Mouse (Mus musculus): ENCODE data around the gene Taf1d.
A peak's percentile ranks its signal among the peaks of the same experiment; 100 is the strongest.
"Not testable (repeated sequence)": the region's sequence is repeated elsewhere in the genome, so short reads cannot be mapped to it uniquely, and the experiment has no call there.

Gene Taf1d

GRCm38 (mm10) chr9:15305503-15306397 is at the start of gene Taf1d:
TSS of gene Taf1d (plus strand) at chr9:15306214.
- peak; percentile 96 for DNase-seq

- no peak for DNase-seq
Measured at GRCm38 (mm10) chr9:15256214-15256613, 49.8 kb upstream of the Taf1d start.

DNA sequence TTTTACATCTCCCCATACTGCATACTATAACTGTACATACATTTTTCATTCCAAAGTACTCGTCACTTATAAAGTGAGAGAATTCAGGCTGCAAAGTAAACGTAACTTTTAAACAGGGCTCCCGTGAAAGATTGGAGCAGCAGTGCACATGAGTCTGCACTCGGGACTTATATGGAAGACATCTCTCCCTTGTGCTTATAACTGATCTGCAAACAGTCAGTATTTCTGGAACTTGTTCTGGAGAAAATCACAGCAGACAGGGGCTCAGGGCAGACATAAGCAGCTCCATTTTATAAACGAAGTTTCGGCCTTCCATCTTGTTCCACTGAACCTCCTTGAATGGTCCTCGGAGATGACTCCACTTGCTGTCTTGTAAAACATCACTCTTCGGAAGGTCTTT is 44.0 kb upstream of the Taf1d start:
- no peak for DNase-seq

DNA sequence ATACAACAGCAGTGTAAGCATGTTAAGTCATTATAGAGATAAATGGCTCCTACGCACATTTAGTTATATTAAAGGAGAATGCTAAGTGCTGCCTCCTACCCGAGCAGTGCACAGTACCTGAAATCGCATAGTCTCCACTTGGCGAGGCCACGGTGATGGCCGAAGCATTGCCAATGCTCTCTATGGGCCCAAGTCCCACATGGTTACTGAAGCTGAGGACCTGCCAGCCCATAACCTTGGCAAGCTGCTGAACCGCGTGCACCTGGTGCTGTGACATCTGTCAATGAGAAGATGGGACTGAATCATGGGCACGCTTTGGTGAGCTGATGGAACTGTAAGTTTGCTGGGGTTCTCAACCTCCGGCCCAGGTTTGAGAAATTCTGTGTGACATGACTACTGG is 42.5 kb upstream of the Taf1d start:
- peak; percentile 64 for DNase-seq

- no peak for DNase-seq
Measured at GRCm38 (mm10) chr9:15273981-15274380, 32.0 kb upstream of the Taf1d start.

DNA sequence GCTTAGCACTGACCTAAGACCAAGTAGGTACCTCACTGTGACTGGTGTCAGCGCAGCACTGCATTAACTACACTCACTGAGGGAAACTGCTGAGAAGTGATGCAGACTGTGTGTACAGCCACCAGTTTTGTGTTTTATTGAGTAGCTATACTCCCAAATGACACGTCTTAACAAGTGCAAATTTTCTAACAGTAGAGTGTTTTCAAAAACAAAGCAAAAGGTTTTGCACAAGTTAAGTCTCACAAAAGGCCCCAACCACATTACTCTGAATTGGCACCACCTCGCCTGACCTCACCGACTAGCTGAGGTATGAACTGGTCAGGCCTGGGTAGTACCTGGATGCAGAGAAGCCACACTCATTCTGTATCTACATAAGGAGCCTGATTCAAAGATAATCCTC is 29.2 kb upstream of the Taf1d start:
- DNase-seq = no peak

DNA sequence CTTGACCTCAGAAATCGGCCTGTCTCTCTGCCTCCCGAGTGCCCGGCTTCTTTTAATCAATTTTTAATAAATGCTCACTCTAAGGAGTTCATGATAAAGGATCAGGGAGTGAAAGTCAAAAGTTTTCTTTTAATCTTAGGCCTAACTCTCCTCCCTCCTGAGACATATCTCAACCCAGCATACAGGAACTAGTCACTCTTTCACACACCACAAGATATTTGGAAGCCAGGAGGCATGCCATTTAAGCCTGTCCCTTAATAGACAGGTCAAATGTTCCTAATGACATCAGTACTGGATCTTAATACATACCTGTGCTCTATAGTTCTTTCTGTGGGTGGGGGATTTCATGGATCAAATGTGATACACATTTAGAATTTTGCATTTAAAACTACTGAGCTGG is 27.7 kb upstream of the Taf1d start:
- no peak for DNase-seq

GRCm38 (mm10) chr9:15279139-15279648 is 26.8 kb upstream of the Taf1d start:
- no peak for DNase-seq

GRCm38 (mm10) chr9:15279649-15280490 is 26.1 kb upstream of the Taf1d start, which contains the start of gene Med17:
TSS of gene Med17 (minus strand) at chr9:15279931.
- peak; percentile 93 for DNase-seq

DNA sequence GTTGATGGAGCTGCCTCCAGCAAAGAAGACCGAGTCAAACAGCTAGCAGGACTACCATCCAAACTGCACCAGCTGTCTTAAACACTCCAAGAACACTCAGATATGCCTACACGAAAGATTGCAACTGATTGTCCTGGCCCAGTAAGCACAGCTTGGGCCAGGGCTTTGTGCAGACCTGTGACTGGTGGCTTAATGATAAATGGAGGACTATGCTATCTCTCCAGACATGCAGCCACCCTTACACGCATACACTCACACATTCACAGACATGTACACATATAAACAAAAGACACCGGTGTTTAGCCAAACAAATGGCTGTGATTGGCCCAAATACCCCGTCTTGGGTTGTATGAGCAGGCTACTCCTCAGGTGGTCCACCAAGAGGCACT is 25.5 kb upstream of the Taf1d start:
- DNase-seq = no peak

GRCm38 (mm10) chr9:15285443-15285842 is 20.6 kb upstream of the Taf1d start:
- no peak for DNase-seq

GRCm38 (mm10) chr9:15287846-15288245 is 18.2 kb upstream of the Taf1d start:
- no peak for DNase-seq

DNA sequence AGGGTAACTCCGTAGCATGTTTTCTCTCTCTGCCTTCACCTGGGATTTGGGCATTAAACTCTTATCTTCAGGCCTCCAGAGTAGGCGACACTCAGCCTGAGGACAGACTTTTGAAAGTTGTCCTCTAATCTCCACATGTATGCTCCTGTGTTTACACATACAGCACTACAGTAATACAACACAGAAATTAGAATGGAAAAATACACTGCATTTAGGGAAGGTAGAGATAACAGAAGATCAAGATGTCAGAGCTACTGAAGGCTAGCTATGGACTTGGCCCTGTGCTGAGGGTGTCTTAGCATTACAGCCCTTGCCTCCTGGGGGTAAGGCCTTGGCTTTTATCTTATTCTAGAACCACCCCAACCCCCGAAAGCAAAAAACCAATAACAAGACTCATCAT is 17.6 kb upstream of the Taf1d start:
- DNase-seq = no peak

- DNase-seq = no peak
Measured at GRCm38 (mm10) chr9:15289251-15289650, 16.8 kb upstream of the Taf1d start.

DNA sequence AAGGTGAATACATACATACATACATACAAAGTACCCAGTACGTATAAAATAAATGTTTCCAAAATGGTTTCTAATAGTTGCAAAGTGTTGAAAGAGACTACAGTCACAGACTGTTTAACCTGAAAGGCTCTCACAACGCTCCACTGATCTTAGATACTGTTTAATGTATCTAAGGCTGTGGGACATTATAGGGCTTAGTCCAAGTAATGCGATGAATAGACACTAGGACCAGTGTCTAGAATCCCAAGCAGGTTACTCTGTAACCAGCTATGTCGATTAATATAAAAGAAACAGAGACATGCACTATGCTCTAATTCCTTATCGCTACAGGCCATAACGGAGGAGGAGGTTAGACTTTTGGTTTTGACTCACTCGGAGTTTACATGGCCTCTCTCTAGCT is 8.9 kb upstream of the Taf1d start:
- no peak for DNase-seq

- no peak for DNase-seq
Measured at GRCm38 (mm10) chr9:15298451-15298850, 7.6 kb upstream of the Taf1d start.

DNA sequence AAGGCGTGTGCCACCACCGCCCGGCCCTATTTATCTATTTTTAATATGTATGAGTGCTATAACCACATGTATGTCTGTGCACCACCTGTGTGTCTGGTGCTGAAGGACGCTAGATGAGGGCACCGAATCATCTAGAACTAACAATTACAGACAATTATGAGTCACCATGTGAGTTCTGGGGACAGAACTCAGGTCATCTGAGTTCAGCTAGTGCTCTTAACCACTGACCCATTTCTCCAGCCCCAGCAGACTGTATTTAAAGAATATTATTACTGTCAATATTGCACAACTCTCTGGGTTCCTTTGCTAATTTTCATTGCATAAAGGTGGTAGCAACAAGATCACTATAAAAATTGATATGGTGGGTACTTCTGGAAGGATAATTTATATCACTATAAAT is 6.0 kb upstream of the Taf1d start:
- no peak for DNase-seq

DNA sequence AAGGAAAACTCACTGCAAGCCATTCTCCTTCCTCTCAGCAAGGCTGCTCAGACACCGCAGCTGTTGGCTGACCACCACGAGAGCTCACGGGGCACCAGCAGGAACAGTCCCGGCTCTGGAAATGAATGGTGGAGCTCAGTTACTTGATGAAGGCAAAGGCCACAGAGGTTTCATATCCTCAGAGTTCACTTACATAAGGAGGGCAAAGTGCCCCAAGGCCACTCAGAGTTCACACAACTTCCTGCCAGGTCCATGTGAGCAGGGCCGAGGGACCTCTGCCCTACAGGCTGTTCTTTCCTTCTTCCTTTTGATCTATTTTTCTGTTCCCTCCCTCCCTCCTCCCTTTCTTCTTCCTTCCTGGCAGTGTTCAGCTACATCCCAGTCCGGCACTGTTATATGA is 4.6 kb upstream of the Taf1d start:
- no peak for DNase-seq

- DNase-seq = not testable (repeated sequence)
Measured at GRCm38 (mm10) chr9:15302006-15302405, 4.0 kb upstream of the Taf1d start.

DNA sequence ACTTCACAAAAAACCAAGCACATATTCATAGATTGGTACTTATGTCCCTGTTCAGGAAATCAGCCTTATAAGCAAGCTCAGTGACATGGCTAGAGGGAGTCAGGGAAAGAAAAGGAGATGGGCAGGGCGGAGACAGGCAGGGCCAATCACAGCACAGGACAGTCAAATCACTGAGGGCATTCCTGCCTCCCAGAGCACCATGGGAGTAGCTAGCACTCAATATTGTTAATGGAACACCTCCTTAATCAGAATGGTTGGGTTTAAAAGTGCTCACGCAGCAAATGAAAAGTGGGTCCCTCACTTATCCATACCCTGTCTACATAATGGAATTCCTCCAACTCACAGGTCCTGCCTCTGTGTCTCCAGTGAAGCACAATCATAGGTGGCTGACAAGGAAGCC is 3.1 kb upstream of the Taf1d start:
- DNase-seq = no peak

GRCm38 (mm10) chr9:15306398-15307119 is 545 bp downstream of the Taf1d start, which contains the start of gene 4931406C07Rik:
TSS of gene 4931406C07Rik (minus strand) at chr9:15306448.
- no peak for DNase-seq

DNA sequence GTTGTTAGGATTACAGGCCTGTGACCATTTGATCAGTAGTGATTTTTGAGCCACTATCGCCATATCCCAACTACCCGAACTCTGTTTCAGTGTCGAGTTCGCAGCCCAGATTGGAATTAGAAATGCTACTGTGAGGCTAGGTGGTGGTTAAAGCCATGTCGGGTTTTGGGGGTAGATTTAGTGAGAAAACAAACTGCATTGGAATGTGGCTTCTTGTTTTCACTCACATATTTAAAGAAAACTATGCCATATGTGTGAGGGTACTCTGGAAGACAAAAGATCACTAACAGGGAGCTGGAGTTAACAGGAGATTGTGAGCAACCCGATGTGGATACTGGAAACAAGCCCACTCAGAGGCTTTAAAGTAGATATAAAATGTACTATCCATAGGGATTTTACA is 1.2 kb downstream of the Taf1d start:
- no peak for DNase-seq

GRCm38 (mm10) chr9:15308254-15308653 is 2.2 kb downstream of the Taf1d start:
- no peak for DNase-seq

All from cerebellum, adult 9-11 months (tissue).